Mouse (Mus musculus) midbrain, embryonic 15.5 days (tissue): ENCODE data around the gene B4galt5. TPM values are rescaled to one million over a fixed set of nuclear protein-coding genes. Genes with fewer than 3 reads are reported as not detected.

ENCODE experiments used
- ATAC-seq: fragments of 200-750 bp; cut with Nextera tagmentation; replicated peaks from 2 replicates; pipeline ENCODE4 v1.8.0; 2017; ENCODE audit warnings: moderate TSS enrichment
- H3K27ac ChIP-seq: fragments of 300-500 bp; sonication (generic); 2 replicates; pipeline ENCODE4 v1.5.1; 2015; ENCODE audit warnings: mild to moderate bottlenecking, inconsistent platforms
- H3K27me3 ChIP-seq: fragments of 300-500 bp; sonication (generic); replicated peaks from 2 replicates; pipeline ENCODE4 v1.6.1; 2015; ENCODE audit warnings: inconsistent platforms
- H3K36me3 ChIP-seq: fragments of 300-500 bp; sonication (generic); replicated peaks from 2 replicates; pipeline ENCODE4 v1.6.1; 2015; ENCODE audit warnings: inconsistent platforms
- H3K4me1 ChIP-seq: fragments of 300-500 bp; sonication (generic); 2 replicates; pipeline ENCODE4 v1.6.1; 2015; ENCODE audit warnings: inconsistent platforms
- H3K4me2 ChIP-seq: fragments of 300-500 bp; sonication (generic); 2 replicates; pipeline ENCODE4 v1.6.1; 2015; ENCODE audit warnings: inconsistent platforms, mild to moderate bottlenecking, moderate library complexity
- H3K4me3 ChIP-seq: fragments of 300-500 bp; sonication (generic); 2 replicates; pipeline ENCODE4 v1.5.1; 2015; ENCODE audit warnings: mild to moderate bottlenecking, inconsistent platforms
- H3K9ac ChIP-seq: fragments of 300-500 bp; sonication (generic); 2 replicates; pipeline ENCODE4 v1.6.1; 2015; ENCODE audit warnings: mild to moderate bottlenecking, inconsistent platforms
- H3K9me3 ChIP-seq: fragments of 300-500 bp; sonication (generic); 2 replicates; pipeline ENCODE4 v1.6.1; 2016; ENCODE audit warnings: inconsistent platforms
- WGBS: fragments of 180-500 bp; shearing (Covaris S2); methylation state at CpG from one replicate; pipeline ENCODE4 v1.1.7; 2015; ENCODE audit warnings: mixed read lengths; 5-methylcytosine and 5-hydroxymethylcytosine counted together
- polyA plus RNA-seq: library from polyadenylated mRNA; unstranded; fragments of >200 nt; fragmentation: Nextera tagmentation; extraction: Ambion mirVana; gene quantifications from 2 replicates; pipeline ENCODE4 v1.2.1, GENCODE M21; 2015

B4galt5 gene
- polyA plus RNA-seq, 1 experiment from 2014 or later: 28.3 TPM

GRCm38 (mm10) chr2:167354611-167355165 is 5.7 kb upstream of the B4galt5 start:
- no peaks in the 10 kb centered on the region for H3K36me3 ChIP-seq
- no peak overlapping the region for H3K9ac ChIP-seq
- WGBS: 71% methylated on average over 9 of the region's 9 CpGs
- no peak overlapping the region for H3K4me2 ChIP-seq
- H3K4me3 ChIP-seq: no peak overlapping the region
- no peaks in the 10 kb centered on the region for H3K27me3 ChIP-seq
- H3K9me3 ChIP-seq: no peaks in the 10 kb centered on the region
- no peak overlapping the region for H3K27ac ChIP-seq
- ATAC-seq: no peak
- H3K4me1 ChIP-seq: peaks cover 6% of the 10 kb centered on the region

- 84% methylated on average over 8 of the region's 8 CpGs for WGBS
- no peak overlapping the region for H3K27ac ChIP-seq
- no peak overlapping the region for H3K9ac ChIP-seq
- no peaks in the 10 kb centered on the region for H3K36me3 ChIP-seq
- peaks cover 7% of the 10 kb centered on the region for H3K4me1 ChIP-seq
- no peak overlapping the region for H3K4me3 ChIP-seq
- H3K9me3 ChIP-seq: no peaks in the 10 kb centered on the region
- no peaks in the 10 kb centered on the region for H3K27me3 ChIP-seq
- H3K4me2 ChIP-seq: no peak overlapping the region
- ATAC-seq: no peak
Measured at GRCm38 (mm10) chr2:167354046-167354445, 5.1 kb upstream of the B4galt5 start.

DNA sequence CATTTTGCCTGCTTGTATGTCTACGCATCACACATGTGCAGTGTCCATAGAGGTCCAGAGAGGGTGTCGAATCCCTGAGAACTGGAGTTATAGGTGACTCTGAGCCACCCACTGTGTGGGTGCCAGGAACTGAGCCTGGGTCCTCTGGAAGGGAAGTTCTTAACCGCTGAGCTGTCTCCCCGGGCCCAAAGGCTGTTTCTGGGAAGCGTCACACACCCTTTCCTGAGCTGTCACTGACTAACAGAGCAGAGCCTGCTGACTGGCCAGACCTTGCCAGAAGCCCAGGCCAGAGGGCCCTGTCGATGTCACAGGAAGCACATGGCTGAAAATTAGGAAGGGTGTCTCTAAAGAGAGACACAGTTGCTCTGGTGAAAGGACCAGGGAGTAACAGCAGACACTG is 3.5 kb upstream of the B4galt5 start:
- 81% methylated on average over 6 of the region's 6 CpGs for WGBS
- no peaks in the 10 kb centered on the region for H3K27me3 ChIP-seq
- no peak overlapping the region for H3K4me3 ChIP-seq
- peaks cover 16% of the 10 kb centered on the region for H3K4me1 ChIP-seq
- H3K4me2 ChIP-seq: no peak overlapping the region
- H3K9ac ChIP-seq: no peak overlapping the region
- H3K9me3 ChIP-seq: no peaks in the 10 kb centered on the region
- H3K27ac ChIP-seq: no peak overlapping the region
- no peaks in the 10 kb centered on the region for H3K36me3 ChIP-seq
- ATAC-seq: no peak

DNA sequence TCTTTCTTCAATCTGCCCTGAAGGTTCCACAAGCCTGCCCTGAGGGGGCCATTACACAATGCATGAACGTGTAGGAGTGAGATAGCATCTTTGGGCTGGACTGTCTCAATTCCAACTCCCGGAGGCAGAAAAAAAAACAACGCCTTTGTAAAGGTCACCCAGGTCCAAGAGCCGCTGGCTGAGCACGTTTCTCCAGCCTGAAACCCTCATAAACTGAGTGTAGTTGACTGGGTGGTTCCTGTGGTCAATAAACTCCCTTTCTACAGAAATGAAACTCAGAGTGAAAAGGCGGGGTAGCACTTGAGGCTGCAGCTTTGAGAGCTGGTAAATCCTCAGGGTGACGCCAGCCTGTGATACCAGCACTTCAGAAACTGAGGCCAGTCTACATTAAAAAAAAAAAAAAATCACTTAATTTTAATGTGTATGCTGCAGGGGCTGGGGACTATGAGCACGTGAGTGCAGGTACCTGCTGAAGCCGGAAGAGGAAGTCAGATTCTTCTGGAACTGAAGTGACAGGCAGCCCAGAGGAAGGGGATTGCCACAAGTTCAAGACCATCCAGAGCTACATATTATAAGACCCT is 2.5 kb upstream of the B4galt5 start:
- no peak overlapping the region for H3K27ac ChIP-seq
- WGBS: 65% methylated on average over 9 of the region's 9 CpGs

GRCm38 (mm10) chr2:167350126-167350650 is 1.2 kb upstream of the B4galt5 start:
- H3K4me1 ChIP-seq: peaks cover 27% of the 10 kb centered on the region
- WGBS: 61% methylated on average over 8 of the region's 8 CpGs
- no peak overlapping the region for H3K27ac ChIP-seq

More for the DNA sequence above, 2.5 kb upstream of the B4galt5 start:
- ATAC-seq: no peak
- Histone ChIP-seq H3K4me2 (no peak overlapping the region), H3K36me3 (no peaks in the 10 kb centered on the region), H3K9me3 (no peaks in the 10 kb centered on the region), H3K4me1 (peaks cover 24% of the 10 kb centered on the region), H3K9ac (no peak overlapping the region), H3K27me3 (no peaks in the 10 kb centered on the region), H3K4me3 (no peak overlapping the region)

GRCm38 (mm10) chr2:167349283-167349936 is 427 bp upstream of the B4galt5 start:
- Histone ChIP-seq H3K4me2 (peak overlapping the region; percentile 78), H3K27me3 (no peaks in the 10 kb centered on the region), H3K4me1 (peaks cover 27% of the 10 kb centered on the region), H3K4me3 (peak overlapping the region; percentile 87), H3K27ac (peak overlapping the region; percentile 89), H3K36me3 (no peaks in the 10 kb centered on the region), H3K9ac (peak overlapping the region; percentile 87), H3K9me3 (no peaks in the 10 kb centered on the region)
- WGBS: under 1% methylated on average over 43 of the region's 50 CpGs
- peak; percentile 97 for ATAC-seq

More at GRCm38 (mm10) chr2:167350126-167350650, 1.2 kb upstream of the B4galt5 start:
- Histone ChIP-seq H3K9ac (peak overlapping the region; percentile 87; the same call in 1 of the 2 replicates), H3K9me3 (no peaks in the 10 kb centered on the region), H3K4me2 (peak overlapping the region; percentile 78), H3K36me3 (no peaks in the 10 kb centered on the region), H3K27me3 (no peaks in the 10 kb centered on the region), H3K4me3 (peak overlapping the region; percentile 87)
- ATAC-seq: no peak

GRCm38 (mm10) chr2:167347991-167348375 is 1.0 kb downstream of the B4galt5 start:
- no peak overlapping the region for H3K27ac ChIP-seq
- peak overlapping the region; percentile 87 for H3K9ac ChIP-seq
- 8% methylated on average over 11 of the region's 11 CpGs for WGBS
- H3K9me3 ChIP-seq: no peaks in the 10 kb centered on the region
- peak overlapping the region; percentile 78 for H3K4me2 ChIP-seq
- no peak for ATAC-seq
- H3K4me1 ChIP-seq: peaks cover 38% of the 10 kb centered on the region
- peak overlapping the region; percentile 87 for H3K4me3 ChIP-seq
- no peaks in the 10 kb centered on the region for H3K36me3 ChIP-seq
- no peaks in the 10 kb centered on the region for H3K27me3 ChIP-seq

GRCm38 (mm10) chr2:167347361-167347760 is 1.6 kb downstream of the B4galt5 start:
- Histone ChIP-seq H3K4me2 (peak overlapping the region; percentile 78), H3K4me1 (peaks cover 41% of the 10 kb centered on the region), H3K4me3 (peak overlapping the region; percentile 87), H3K36me3 (no peaks in the 10 kb centered on the region), H3K9ac (no peak overlapping the region), H3K27ac (no peak overlapping the region), H3K9me3 (no peaks in the 10 kb centered on the region), H3K27me3 (no peaks in the 10 kb centered on the region)
- 65% methylated on average over 4 of the region's 4 CpGs for WGBS
- ATAC-seq: no peak

GRCm38 (mm10) chr2:167345508-167346164 is 3.3 kb downstream of the B4galt5 start:
- Histone ChIP-seq H3K4me3 (no peak overlapping the region), H3K4me2 (no peak overlapping the region), H3K27ac (no peak overlapping the region), H3K9ac (no peak overlapping the region), H3K36me3 (no peaks in the 10 kb centered on the region), H3K4me1 (peaks cover 41% of the 10 kb centered on the region), H3K9me3 (no peaks in the 10 kb centered on the region), H3K27me3 (no peaks in the 10 kb centered on the region)
- WGBS: 91% methylated on average over 7 of the region's 7 CpGs
- no peak for ATAC-seq

DNA sequence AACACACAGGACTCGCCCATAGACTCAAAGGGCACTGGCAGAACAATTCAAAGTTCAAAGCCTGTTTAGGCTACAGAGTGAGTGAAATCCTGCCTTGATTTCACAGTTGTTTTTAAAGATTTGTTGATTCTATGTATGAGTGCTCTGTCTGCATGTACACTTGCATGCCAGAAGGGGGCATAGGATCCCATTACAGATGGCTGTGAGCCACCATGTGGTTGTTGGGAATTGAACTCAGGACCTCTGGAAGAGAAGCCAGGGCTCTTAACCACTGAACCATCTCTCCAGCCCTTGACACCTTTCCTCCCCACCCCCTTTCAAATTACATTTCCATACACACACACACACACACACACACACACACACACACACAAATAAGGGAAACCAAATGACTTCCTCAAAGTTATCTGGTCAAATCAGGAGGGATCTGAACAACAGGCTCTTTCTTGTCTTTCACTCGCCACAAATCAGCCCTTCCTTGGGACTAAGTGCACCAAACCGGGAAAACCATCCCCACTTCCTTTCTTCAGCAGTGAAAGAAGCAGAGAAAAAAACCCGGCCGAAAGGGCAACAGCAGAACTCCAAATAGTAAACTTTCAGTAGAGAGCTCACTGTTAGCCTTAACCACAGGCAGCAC is 4.0 kb downstream of the B4galt5 start:
- Histone ChIP-seq H3K4me3 (no peak overlapping the region), H3K4me2 (no peak overlapping the region), H3K4me1 (peaks cover 38% of the 10 kb centered on the region), H3K9ac (no peak overlapping the region), H3K9me3 (no peaks in the 10 kb centered on the region), H3K27ac (no peak overlapping the region), H3K36me3 (no peaks in the 10 kb centered on the region), H3K27me3 (no peaks in the 10 kb centered on the region)
- WGBS: 80% methylated on average over 5 of the region's 5 CpGs
- no peak for ATAC-seq

GRCm38 (mm10) chr2:167343369-167344140 is 5.4 kb downstream of the B4galt5 start:
- Histone ChIP-seq H3K4me1 (peaks cover 34% of the 10 kb centered on the region), H3K4me2 (no peak overlapping the region), H3K27me3 (no peaks in the 10 kb centered on the region), H3K4me3 (no peak overlapping the region), H3K36me3 (no peaks in the 10 kb centered on the region), H3K9ac (no peak overlapping the region), H3K9me3 (no peaks in the 10 kb centered on the region), H3K27ac (no peak overlapping the region)
- 73% methylated on average over 12 of the region's 12 CpGs for WGBS
- no peak for ATAC-seq
